ENCODE assay signal across 8 mouse cellular contexts in the genomic region with DNA sequence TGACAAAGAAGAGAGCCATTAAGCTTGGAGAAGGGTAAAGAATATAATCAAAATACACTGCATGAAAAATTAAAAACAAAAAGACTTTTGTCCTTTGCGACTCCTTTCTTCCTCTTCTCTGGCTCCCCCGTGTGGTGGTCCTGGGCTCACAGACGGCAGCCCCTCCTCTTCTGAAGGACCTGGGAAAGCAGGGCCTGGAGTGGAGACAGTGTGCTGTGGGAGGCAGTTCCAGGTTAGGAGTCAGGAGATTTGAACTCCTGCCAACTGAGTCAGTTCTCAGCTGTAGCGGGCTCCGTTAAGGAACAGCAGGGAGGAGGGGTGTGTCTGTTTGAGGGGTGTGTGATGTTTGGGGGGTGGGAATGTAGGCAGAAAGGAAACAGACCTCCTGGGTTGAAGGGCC. TPM values are rescaled to one million over a fixed set of nuclear protein-coding genes. Genes with fewer than 3 reads are reported as not detected.
A peak's percentile ranks its signal among the peaks of the same experiment; 100 is the strongest.
DNase-seq lines count a peak whose midpoint lies in the region; ATAC-seq lines count a peak whose summit lies in the region.

No protein-coding gene starts in this region.

- ATAC-seq in common myeloid progenitor, adult 5-6 weeks (replicated peaks; ENCODE audit: low read depth, poor library complexity, severe bottlenecking): peak; percentile 76
- ATAC-seq in kidney, embryonic 16.5 days (ENCODE audit: low FRiP score, low TSS enrichment): peak; percentile 69

- H3K27me3 ChIP-seq in heart, embryonic 10.5 days (ENCODE audit: insufficient read depth, poor library complexity, severe bottlenecking): no peaks in the 10 kb centered on the region
- no peaks in the 10 kb centered on the region for H3K27me3 ChIP-seq in kidney, embryonic 16.5 days (ENCODE audit: insufficient read depth, low read length)

- no peak overlapping the region for H3K9ac ChIP-seq in kidney, embryonic 16.5 days (replicated peaks; ENCODE audit: low read length)

- H3K4me2 ChIP-seq in kidney, embryonic 16.5 days (replicated peaks; ENCODE audit: low read depth, low read length): no peak overlapping the region

- H3K4me3 ChIP-seq in heart, embryonic 10.5 days: no peak overlapping the region
- H3K4me3 ChIP-seq in kidney, embryonic 16.5 days (ENCODE audit: low read length): no peak overlapping the region

- H3K9me3 ChIP-seq in heart, embryonic 10.5 days: no peaks in the 10 kb centered on the region
- H3K9me3 ChIP-seq in kidney, embryonic 16.5 days (ENCODE audit: low read length): no peaks in the 10 kb centered on the region

- no peaks in the 10 kb centered on the region for H3K4me1 ChIP-seq in heart, embryonic 10.5 days
- H3K4me1 ChIP-seq in kidney, embryonic 16.5 days (ENCODE audit: insufficient read depth, low read length): no peaks in the 10 kb centered on the region

- 0 out of 2 replicates have a peak overlapping the region, but pooled peaks have one; percentile 1 for H3K27ac ChIP-seq in heart, embryonic 10.5 days
- H3K27ac ChIP-seq in kidney, embryonic 16.5 days (ENCODE audit: low read length): no peak overlapping the region

- DNase-seq in B cell, adult 2 months: peak; percentile 87 to 90
- peak; percentile 70 for DNase-seq in Muller cell, postnatal 12 days (ENCODE audit: inconsistent ontology term)
- DNase-seq in heart, embryonic 10.5 days (ENCODE audit: low spot score): no peak
- DNase-seq in lung, postnatal 4 days: peak; percentile 69 to 86
- peak; percentile 42 for DNase-seq in retina, postnatal 7 days (ENCODE audit: low read depth, low spot score)
- DNase-seq in urinary bladder, postnatal 36 days (ENCODE audit: low spot score in 2 of 2): peak; percentile 50 to 70

- H3K36me3 ChIP-seq in heart, embryonic 10.5 days: peaks cover 41% of the 10 kb centered on the region
- H3K36me3 ChIP-seq in kidney, embryonic 16.5 days (ENCODE audit: insufficient read depth, low read length): no peaks in the 10 kb centered on the region

- 7% methylated on average over 5 of the region's 5 CpGs for WGBS in heart, embryonic 10.5 days
- WGBS in kidney, embryonic 16.5 days: 5% methylated on average over 5 of the region's 5 CpGs

RNA-seq across cellular contexts. Expression of gene Rassf5, which starts 37.5 kb away (rescaled TPM):
- 48.2 and 49.4 TPM in 2 replicates for total RNA-seq in common myeloid progenitor, adult 5-6 weeks (2017)
- polyA plus RNA-seq in heart, embryonic 10.5 days (2016; fragmentation: Nextera tagmentation; extraction: Ambion mirVana): 44.4 and 64.0 TPM in 2 replicates
- 2.6 and 3.1 TPM in 2 replicates for polyA plus RNA-seq in kidney, embryonic 16.5 days (2015; fragmentation: Nextera tagmentation; extraction: Ambion mirVana)

RNA-seq across cellular contexts. Expression of gene Eif2d, which starts 54.5 kb away (rescaled TPM):
- 28.7 and 32.8 TPM in 2 replicates for total RNA-seq in common myeloid progenitor, adult 5-6 weeks (2017)
- polyA plus RNA-seq in heart, embryonic 10.5 days (2016; fragmentation: Nextera tagmentation; extraction: Ambion mirVana): 54.8 and 62.9 TPM in 2 replicates
- 70.0 and 70.5 TPM in 2 replicates for polyA plus RNA-seq in kidney, embryonic 16.5 days (2015; fragmentation: Nextera tagmentation; extraction: Ambion mirVana)

Comparison
In these comparisons a context has a peak if more than half of its experiments do, and no peak if none do; other contexts are left out.
1. RNA of gene Rassf5, which starts 37.5 kb away (polyA plus RNA-seq): 44.4 to 64.0 TPM in heart, embryonic 10.5 days; 2.6 to 3.1 TPM in kidney, embryonic 16.5 days; every median in the first group is over 10 times any median in the second.